Mouse (Mus musculus) neural tube, postnatal 0 days (tissue): Measurements from ENCODE around the gene Ninj2. TPM values are rescaled to one million over a fixed set of nuclear protein-coding genes. Genes with fewer than 3 reads are reported as not detected.

Source experiments
- polyA plus RNA-seq: library from polyadenylated mRNA; unstranded; fragments of >200 nt; fragmentation: Nextera tagmentation; extraction: Ambion mirVana; gene quantifications from 2 replicates; pipeline ENCODE4 v1.2.1, GENCODE M21; 2015

Gene Ninj2
- 0.39 TPM in 1 of 2 replicates, not detected in the other for polyA plus RNA-seq

DNA sequence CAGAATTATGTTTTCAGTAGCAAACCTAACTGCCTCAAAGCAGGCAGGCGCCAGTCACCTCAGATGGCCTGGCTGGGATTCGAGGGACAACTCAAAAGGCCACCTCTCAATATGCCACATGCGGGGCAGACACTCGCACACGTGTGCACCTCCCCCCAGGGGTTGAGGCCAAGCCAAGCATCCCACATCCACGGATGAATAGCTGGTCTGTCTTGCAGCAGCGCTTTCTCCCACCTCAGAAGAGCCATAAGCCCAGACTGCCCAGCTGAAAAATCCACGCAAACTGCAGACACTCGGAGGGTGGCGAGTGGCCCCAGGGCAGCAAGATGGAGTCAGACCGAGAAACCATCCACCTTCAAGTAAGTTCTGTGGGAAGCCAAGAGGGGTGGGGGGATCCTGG lies at the start of gene Ninj2:
TSS of gene Ninj2 (plus strand) at position 251 of the 400 bp plus-strand sequence.

Other genes with a start within 250 kb of the Ninj2 start
- gene Erc1, start 245.2 kb upstream of the Ninj2 start, polyA plus RNA-seq, result 53.7 and 55.5 TPM in 2 replicates
- gene Rad52, start 190.7 kb upstream of the Ninj2 start, polyA plus RNA-seq, result 19.4 and 20.0 TPM in 2 replicates
- 47.2 and 49.3 TPM in 2 replicates for gene Wnk1, start 54.7 kb upstream of the Ninj2 start, polyA plus RNA-seq
- 0.65 and 0.74 TPM in 2 replicates for gene D330020A13Rik, start 201.0 kb downstream of the Ninj2 start, polyA plus RNA-seq
- gene B4galnt3, start 201.2 kb downstream of the Ninj2 start, polyA plus RNA-seq, result 0.41 and 0.59 TPM in 2 replicates